Mouse (Mus musculus): ENCODE data around the gene Larp1b.
A peak's percentile ranks its signal among the peaks of the same experiment; 100 is the strongest.

Gene Larp1b

GRCm38 (mm10) chr3:41020687-41021086 is 71.1 kb downstream of the Larp1b start:
- no peak for DNase-seq (ENCODE audit: low read depth, low spot score)

GRCm38 (mm10) chr3:41021980-41022379 is 72.4 kb downstream of the Larp1b start:
- peak; percentile 87 for DNase-seq (ENCODE audit: low read depth, low spot score)

- no peak for DNase-seq (ENCODE audit: low read depth, low spot score)
These were observed 81.1 kb downstream of the Larp1b start for GRCm38 (mm10) chr3:41030705-41031104.

- no peak for DNase-seq (ENCODE audit: low read depth, low spot score)
These were observed 81.9 kb downstream of the Larp1b start for GRCm38 (mm10) chr3:41031286-41032210.

GRCm38 (mm10) chr3:41038297-41038916 is 88.8 kb downstream of the Larp1b start:
- DNase-seq (ENCODE audit: low read depth, low spot score) = no peak

GRCm38 (mm10) chr3:41041241-41041640 is 91.6 kb downstream of the Larp1b start:
- DNase-seq (ENCODE audit: low read depth, low spot score) = no peak

- peak; percentile 77 for DNase-seq (ENCODE audit: low read depth, low spot score)
These were observed 92.7 kb downstream of the Larp1b start for GRCm38 (mm10) chr3:41042195-41042938.

- DNase-seq (ENCODE audit: low read depth, low spot score) = no peak
These were observed 94.2 kb downstream of the Larp1b start for GRCm38 (mm10) chr3:41043756-41044354.

GRCm38 (mm10) chr3:41047838-41048237 is 98.2 kb downstream of the Larp1b start:
- peak; percentile 28 for DNase-seq (ENCODE audit: low read depth, low spot score)

GRCm38 (mm10) chr3:41053334-41053733 is 103.7 kb downstream of the Larp1b start:
- no peak for DNase-seq (ENCODE audit: low read depth, low spot score)

GRCm38 (mm10) chr3:41058395-41058794 is 108.8 kb downstream of the Larp1b start:
- DNase-seq (ENCODE audit: low read depth, low spot score) = peak; percentile 89

- peak; percentile 44 for DNase-seq (ENCODE audit: low read depth, low spot score)
These were observed 109.6 kb downstream of the Larp1b start for GRCm38 (mm10) chr3:41059249-41059648.

- peak; percentile 55 for DNase-seq (ENCODE audit: low read depth, low spot score)
These were observed 112.4 kb downstream of the Larp1b start for GRCm38 (mm10) chr3:41061831-41062565.

GRCm38 (mm10) chr3:41062758-41063157 is 113.1 kb downstream of the Larp1b start:
- no peak for DNase-seq (ENCODE audit: low read depth, low spot score)

- DNase-seq (ENCODE audit: low read depth, low spot score) = no peak
These were observed 115.7 kb downstream of the Larp1b start for GRCm38 (mm10) chr3:41065320-41065719.

- peak; percentile 27 for DNase-seq (ENCODE audit: low read depth, low spot score)
These were observed 120.9 kb downstream of the Larp1b start for GRCm38 (mm10) chr3:41070519-41070918.

- no peak for DNase-seq (ENCODE audit: low read depth, low spot score)
These were observed 125.7 kb downstream of the Larp1b start for GRCm38 (mm10) chr3:41075376-41075775.

- DNase-seq (ENCODE audit: low read depth, low spot score) = no peak
These were observed 129.0 kb downstream of the Larp1b start for GRCm38 (mm10) chr3:41078673-41079072.

GRCm38 (mm10) chr3:41080724-41081123 is 131.1 kb downstream of the Larp1b start:
- DNase-seq (ENCODE audit: low read depth, low spot score) = no peak

GRCm38 (mm10) chr3:41081474-41082301 is 132.1 kb downstream of the Larp1b start:
- DNase-seq (ENCODE audit: low read depth, low spot score) = peak; percentile 27

Data from brain, adult 2 months (tissue).